Mouse (Mus musculus): Measurements from ENCODE around the gene B3gnt2. TPM values are rescaled to one million over a fixed set of nuclear protein-coding genes. Genes with fewer than 3 reads are reported as not detected.

Gene B3gnt2
- polyA plus RNA-seq, 1 experiment from 2014 or later = 6.9 TPM

DNA sequence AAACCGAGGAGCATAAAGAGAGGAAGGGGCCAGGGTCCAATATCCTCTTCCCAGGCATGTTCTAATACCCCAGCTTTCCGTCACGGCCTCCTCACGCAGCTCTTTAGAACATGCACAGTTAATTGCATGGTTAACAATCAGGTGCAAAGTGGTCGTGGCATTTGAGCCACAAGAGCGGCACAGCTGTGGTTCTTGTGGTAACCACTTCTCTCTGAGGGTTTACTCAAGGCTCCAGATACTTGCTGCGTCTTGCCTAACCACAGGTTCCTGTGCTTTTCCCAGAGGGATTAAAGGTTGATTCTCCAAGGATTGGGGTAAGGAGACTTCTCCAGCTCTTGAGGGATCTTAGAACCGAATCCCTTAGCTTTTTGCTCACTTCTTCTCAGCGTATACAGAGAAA, 30.5 kb upstream of the B3gnt2 start:
- Histone ChIP-seq H3K36me3 (ENCODE audit: control insufficient read depth, insufficient read depth) (no peaks in the 10 kb centered on the region), H3K4me1 (ENCODE audit: control insufficient read depth, insufficient read depth, low read length) (no peaks in the 10 kb centered on the region), H3K27me3 (ENCODE audit: control insufficient read depth, insufficient read depth, low read length) (no peaks in the 10 kb centered on the region), H3K4me2 (ENCODE audit: low read depth, low read length) (no peak overlapping the region), H3K9ac (ENCODE audit: low read length) (no peak overlapping the region), H3K4me3 (ENCODE audit: low read length) (no peak overlapping the region), H3K27ac (ENCODE audit: low read length) (no peak overlapping the region), H3K9me3 (replicated peaks; ENCODE audit: control insufficient read depth, low read length) (no peaks in the 10 kb centered on the region)
- no peak for ATAC-seq (replicated peaks; ENCODE audit: extremely low read depth, insufficient read depth, low FRiP score)
- WGBS = 68% methylated on average over 9 of the region's 9 CpGs

DNA sequence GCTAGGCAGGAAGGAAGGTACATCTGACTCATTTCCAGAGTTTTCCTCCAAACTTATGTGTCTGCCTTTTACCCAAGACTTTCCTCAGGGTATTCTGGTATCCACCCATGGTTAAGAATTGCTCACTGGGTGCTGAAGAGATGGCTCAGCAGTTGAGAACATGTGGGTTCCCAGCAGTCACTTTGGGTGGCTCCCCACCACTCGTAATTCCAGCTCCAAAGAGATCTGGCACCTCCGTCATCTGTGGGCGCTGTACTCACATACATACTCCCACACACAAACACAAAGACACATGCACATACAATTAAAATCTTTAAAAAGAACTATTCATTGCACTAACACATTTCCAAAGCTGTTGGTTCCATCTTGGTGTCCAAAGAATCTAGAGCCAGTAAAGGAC, 28.5 kb upstream of the B3gnt2 start:
- Histone ChIP-seq H3K27ac (ENCODE audit: low read length) (no peak overlapping the region), H3K4me2 (ENCODE audit: low read depth, low read length) (no peak overlapping the region), H3K4me3 (ENCODE audit: low read length) (no peak overlapping the region), H3K27me3 (ENCODE audit: control insufficient read depth, insufficient read depth, low read length) (no peaks in the 10 kb centered on the region), H3K9ac (ENCODE audit: low read length) (no peak overlapping the region), H3K9me3 (replicated peaks; ENCODE audit: control insufficient read depth, low read length) (no peaks in the 10 kb centered on the region), H3K36me3 (ENCODE audit: control insufficient read depth, insufficient read depth) (no peaks in the 10 kb centered on the region), H3K4me1 (ENCODE audit: control insufficient read depth, insufficient read depth, low read length) (no peaks in the 10 kb centered on the region)
- WGBS = 87% methylated on average over 3 of the region's 3 CpGs
- ATAC-seq (replicated peaks; ENCODE audit: extremely low read depth, insufficient read depth, low FRiP score) = no peak

DNA sequence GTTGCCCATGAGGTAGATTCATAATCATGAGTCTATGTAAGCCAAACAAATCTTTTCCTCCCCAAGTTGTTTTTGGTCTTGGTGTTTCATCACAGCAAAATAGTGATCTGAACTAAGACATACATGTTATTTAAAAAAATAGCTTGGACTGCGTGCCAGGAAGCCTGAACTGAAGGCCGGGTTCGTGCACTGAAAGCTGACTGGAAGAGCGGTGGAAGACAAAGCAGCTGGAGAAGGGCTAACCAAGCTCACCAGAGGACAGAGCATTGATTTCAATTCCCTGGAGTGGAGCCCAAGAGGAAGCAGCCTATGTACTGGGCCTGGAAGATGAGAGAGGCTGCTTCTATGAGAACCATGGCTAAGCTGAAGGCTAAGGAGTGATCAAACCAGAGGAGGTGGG, 26.2 kb upstream of the B3gnt2 start:
- H3K36me3 ChIP-seq (ENCODE audit: control insufficient read depth, insufficient read depth) = no peaks in the 10 kb centered on the region
- H3K9me3 ChIP-seq (replicated peaks; ENCODE audit: control insufficient read depth, low read length) = no peaks in the 10 kb centered on the region
- no peak for ATAC-seq (replicated peaks; ENCODE audit: extremely low read depth, insufficient read depth, low FRiP score)
- no peaks in the 10 kb centered on the region for H3K4me1 ChIP-seq (ENCODE audit: control insufficient read depth, insufficient read depth, low read length)
- no peak overlapping the region for H3K27ac ChIP-seq (ENCODE audit: low read length)
- WGBS = 83% methylated on average over 4 of the region's 4 CpGs
- H3K4me2 ChIP-seq (ENCODE audit: low read depth, low read length) = no peak overlapping the region
- H3K4me3 ChIP-seq (ENCODE audit: low read length) = no peak overlapping the region
- no peak overlapping the region for H3K9ac ChIP-seq (ENCODE audit: low read length)
- no peaks in the 10 kb centered on the region for H3K27me3 ChIP-seq (ENCODE audit: control insufficient read depth, insufficient read depth, low read length)

DNA sequence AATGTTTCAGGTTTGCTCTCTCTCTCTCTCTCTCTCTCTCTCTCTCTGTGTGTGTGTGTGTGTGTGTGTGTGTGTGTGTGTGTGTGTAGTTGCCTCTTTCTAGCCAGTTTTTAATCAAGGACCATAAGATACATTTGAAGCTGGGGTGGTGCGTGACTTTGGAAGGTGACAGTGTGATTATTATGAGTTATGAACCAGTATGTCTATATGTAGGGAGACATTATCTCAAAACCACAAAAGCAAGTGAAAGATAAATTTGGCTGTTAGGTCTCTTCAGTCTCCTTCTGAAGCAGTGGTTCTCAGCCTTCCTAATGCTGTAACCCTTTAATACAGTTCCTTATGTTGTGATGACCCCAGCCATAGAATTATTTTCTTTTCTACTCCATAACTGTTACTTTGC, 24.6 kb upstream of the B3gnt2 start:
- ATAC-seq (replicated peaks; ENCODE audit: extremely low read depth, insufficient read depth, low FRiP score) = no peak
- H3K4me1 ChIP-seq (ENCODE audit: control insufficient read depth, insufficient read depth, low read length) = no peaks in the 10 kb centered on the region
- WGBS = 95% methylated on average over 1 of the region's 1 CpGs

DNA sequence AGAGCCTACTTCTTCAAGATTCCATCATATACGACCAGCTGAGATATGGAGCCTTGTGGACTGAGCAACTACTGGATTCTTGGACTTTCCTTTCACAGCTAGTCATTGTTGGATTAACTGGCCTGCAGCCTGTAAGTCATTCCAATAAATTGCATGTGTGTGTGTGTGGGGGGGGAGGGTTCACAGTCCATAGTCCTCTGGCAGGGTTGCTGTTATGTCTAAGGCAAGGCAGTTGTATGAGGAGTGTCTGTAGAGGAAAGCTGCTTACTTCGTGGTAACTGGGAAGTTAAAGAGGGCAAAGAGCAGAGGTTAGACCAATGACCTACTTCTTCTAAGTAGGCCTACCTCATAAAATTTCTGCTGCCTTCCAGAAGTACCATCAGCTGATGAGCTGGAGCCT, 22.9 kb upstream of the B3gnt2 start:
- ATAC-seq (replicated peaks; ENCODE audit: extremely low read depth, insufficient read depth, low FRiP score) = no peak
- 77% methylated on average over 2 of the region's 2 CpGs for WGBS
- no peaks in the 10 kb centered on the region for H3K9me3 ChIP-seq (replicated peaks; ENCODE audit: control insufficient read depth, low read length)

More for the DNA sequence above, 24.6 kb upstream of the B3gnt2 start:
- H3K36me3 ChIP-seq (ENCODE audit: control insufficient read depth, insufficient read depth) = no peaks in the 10 kb centered on the region
- no peak overlapping the region for H3K9ac ChIP-seq (ENCODE audit: low read length)
- H3K9me3 ChIP-seq (replicated peaks; ENCODE audit: control insufficient read depth, low read length) = no peaks in the 10 kb centered on the region
- no peak overlapping the region for H3K4me3 ChIP-seq (ENCODE audit: low read length)
- no peaks in the 10 kb centered on the region for H3K27me3 ChIP-seq (ENCODE audit: control insufficient read depth, insufficient read depth, low read length)
- H3K27ac ChIP-seq (ENCODE audit: low read length) = no peak overlapping the region
- H3K4me2 ChIP-seq (ENCODE audit: low read depth, low read length) = no peak overlapping the region

DNA sequence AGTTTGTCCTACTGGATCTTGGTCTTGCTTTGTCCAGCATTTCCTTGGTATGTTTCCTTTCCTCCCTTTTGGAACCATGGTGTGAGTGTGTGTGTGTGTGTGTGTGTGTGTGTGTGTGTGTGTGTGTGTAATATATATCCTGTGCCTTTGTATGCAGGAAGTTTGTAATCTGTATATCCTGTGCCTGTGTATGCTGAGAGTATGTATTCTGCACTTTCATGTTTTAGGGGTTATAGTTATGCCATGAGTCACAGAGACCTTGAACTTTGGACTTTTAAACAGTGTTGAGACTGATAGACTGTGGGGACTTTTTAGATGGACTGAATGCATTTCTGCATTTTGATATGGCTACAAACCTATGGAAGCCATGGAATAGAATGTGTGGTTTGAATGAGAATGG, 22.2 kb upstream of the B3gnt2 start:
- no peak overlapping the region for H3K4me3 ChIP-seq (ENCODE audit: low read length)
- H3K9ac ChIP-seq (ENCODE audit: low read length) = no peak overlapping the region
- no peak overlapping the region for H3K4me2 ChIP-seq (ENCODE audit: low read depth, low read length)
- no peaks in the 10 kb centered on the region for H3K9me3 ChIP-seq (replicated peaks; ENCODE audit: control insufficient read depth, low read length)
- no peaks in the 10 kb centered on the region for H3K36me3 ChIP-seq (ENCODE audit: control insufficient read depth, insufficient read depth)
- H3K27me3 ChIP-seq (ENCODE audit: control insufficient read depth, insufficient read depth, low read length) = no peaks in the 10 kb centered on the region
- ATAC-seq (replicated peaks; ENCODE audit: extremely low read depth, insufficient read depth, low FRiP score) = no peak
- no peak overlapping the region for H3K27ac ChIP-seq (ENCODE audit: low read length)
- H3K4me1 ChIP-seq (ENCODE audit: control insufficient read depth, insufficient read depth, low read length) = no peaks in the 10 kb centered on the region

More for the DNA sequence above, 22.9 kb upstream of the B3gnt2 start:
- no peaks in the 10 kb centered on the region for H3K27me3 ChIP-seq (ENCODE audit: control insufficient read depth, insufficient read depth, low read length)
- H3K4me1 ChIP-seq (ENCODE audit: control insufficient read depth, insufficient read depth, low read length) = no peaks in the 10 kb centered on the region
- H3K9ac ChIP-seq (ENCODE audit: low read length) = no peak overlapping the region
- H3K4me3 ChIP-seq (ENCODE audit: low read length) = no peak overlapping the region
- no peaks in the 10 kb centered on the region for H3K36me3 ChIP-seq (ENCODE audit: control insufficient read depth, insufficient read depth)
- no peak overlapping the region for H3K4me2 ChIP-seq (ENCODE audit: low read depth, low read length)
- no peak overlapping the region for H3K27ac ChIP-seq (ENCODE audit: low read length)

DNA sequence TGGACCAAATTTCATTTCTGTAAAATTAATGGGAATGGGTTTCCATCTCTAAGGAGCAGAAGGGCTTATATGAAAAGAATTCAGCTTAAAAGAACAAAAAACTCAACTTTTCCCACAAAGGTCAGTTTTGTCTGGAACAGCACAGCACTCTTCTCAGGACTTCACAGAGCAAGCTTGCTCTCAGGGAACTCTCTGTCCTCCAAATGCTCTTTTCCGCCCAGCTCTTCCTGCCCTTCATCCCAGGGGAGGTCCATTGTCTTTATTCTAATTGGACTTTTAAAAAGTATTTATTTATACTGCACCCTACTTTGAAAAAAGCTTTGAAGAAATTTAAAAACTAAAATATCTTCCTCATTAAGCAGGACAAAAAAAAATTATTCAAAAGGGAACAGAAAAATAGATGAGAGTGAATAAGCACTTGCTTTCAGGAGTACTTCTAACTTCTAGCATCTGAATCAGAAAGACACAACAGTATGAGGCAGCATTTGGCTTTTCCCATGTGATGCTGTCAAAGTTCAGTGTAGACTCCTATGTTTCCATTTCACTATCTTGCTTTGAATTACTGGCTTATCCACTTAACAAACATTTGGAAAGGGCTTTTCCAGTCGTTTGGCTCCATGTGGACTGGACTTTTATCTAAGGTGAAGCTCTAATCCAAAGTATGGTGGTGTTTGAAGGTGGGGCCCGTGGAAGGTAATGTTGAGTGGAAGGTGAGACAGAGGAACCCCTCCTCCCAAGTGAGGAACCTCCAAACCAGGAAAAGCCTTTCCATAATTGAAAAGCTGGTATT, 19.8 kb upstream of the B3gnt2 start:
- Histone ChIP-seq H3K27me3 (ENCODE audit: control insufficient read depth, insufficient read depth, low read length) (no peaks in the 10 kb centered on the region), H3K4me1 (ENCODE audit: control insufficient read depth, insufficient read depth, low read length) (no peaks in the 10 kb centered on the region), H3K9me3 (replicated peaks; ENCODE audit: control insufficient read depth, low read length) (no peaks in the 10 kb centered on the region), H3K9ac (ENCODE audit: low read length) (no peak overlapping the region), H3K4me3 (ENCODE audit: low read length) (no peak overlapping the region), H3K36me3 (ENCODE audit: control insufficient read depth, insufficient read depth) (no peaks in the 10 kb centered on the region), H3K4me2 (ENCODE audit: low read depth, low read length) (no peak overlapping the region), H3K27ac (ENCODE audit: low read length) (no peak overlapping the region)
- no peak for ATAC-seq (replicated peaks; ENCODE audit: extremely low read depth, insufficient read depth, low FRiP score)
- 47% methylated on average over 3 of the region's 3 CpGs for WGBS

DNA sequence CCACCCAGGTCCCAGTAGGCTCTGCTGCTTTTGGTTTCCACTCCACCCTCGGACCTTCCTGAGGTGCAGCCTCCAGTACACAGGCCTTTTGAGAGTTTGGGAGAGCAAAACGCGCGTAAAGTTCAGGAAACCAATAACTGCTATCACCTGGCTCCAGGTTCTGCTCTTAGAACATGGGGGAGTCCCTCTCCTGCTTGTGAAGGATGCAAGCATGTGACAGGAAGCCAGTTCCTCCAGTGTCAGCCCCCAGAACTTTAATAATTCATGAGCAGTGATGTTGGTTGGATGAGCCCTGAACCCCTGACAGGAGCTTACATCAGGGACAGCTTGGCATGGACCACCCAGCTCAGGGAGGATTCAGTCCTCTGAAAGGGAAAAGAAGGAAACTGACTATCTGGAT, 18.9 kb upstream of the B3gnt2 start:
- WGBS = 83% methylated on average over 4 of the region's 4 CpGs

DNA sequence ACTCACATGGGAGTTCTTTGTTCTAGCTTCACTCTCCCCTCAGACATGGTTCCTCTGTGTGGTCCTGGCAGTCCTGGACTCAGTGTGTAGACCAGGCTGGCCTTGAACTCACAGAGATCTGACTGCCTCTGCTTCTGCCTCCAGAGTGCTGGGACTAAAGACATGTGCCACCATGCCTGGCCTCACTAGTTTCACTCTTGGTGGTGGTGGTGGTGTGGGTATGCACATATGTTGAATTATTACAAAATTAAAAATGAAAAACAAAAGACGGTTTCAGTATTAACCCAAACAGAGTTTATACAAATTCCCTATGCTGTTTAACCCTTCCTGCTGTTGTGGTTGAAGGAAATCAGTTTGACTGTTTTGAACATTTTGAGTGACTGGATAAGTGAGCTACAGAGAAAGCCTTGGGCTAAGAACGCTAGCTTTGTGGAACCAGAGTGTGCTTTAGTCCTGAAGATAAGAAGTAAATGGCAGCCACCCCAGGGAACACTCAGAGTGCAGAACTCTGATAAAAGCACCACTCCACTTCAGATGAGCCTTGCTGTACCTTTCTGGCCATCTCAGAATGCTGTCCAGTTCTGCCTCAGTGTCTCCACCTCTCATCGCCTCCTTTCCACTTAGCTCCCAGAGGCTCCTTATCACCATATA, 16.0 kb upstream of the B3gnt2 start:
- peaks cover 3% of the 10 kb centered on the region; the same call in 1 of the 2 replicates for H3K4me1 ChIP-seq (ENCODE audit: control insufficient read depth, insufficient read depth, low read length)
- H3K9ac ChIP-seq (ENCODE audit: low read length) = no peak overlapping the region
- no peak overlapping the region for H3K4me3 ChIP-seq (ENCODE audit: low read length)
- no peaks in the 10 kb centered on the region for H3K36me3 ChIP-seq (ENCODE audit: control insufficient read depth, insufficient read depth)
- no peak for ATAC-seq (replicated peaks; ENCODE audit: extremely low read depth, insufficient read depth, low FRiP score)
- no peaks in the 10 kb centered on the region for H3K27me3 ChIP-seq (ENCODE audit: control insufficient read depth, insufficient read depth, low read length)
- WGBS = 62% methylated on average over 3 of the region's 3 CpGs
- H3K9me3 ChIP-seq (replicated peaks; ENCODE audit: control insufficient read depth, low read length) = no peaks in the 10 kb centered on the region
- no peak overlapping the region for H3K27ac ChIP-seq (ENCODE audit: low read length)
- no peak overlapping the region for H3K4me2 ChIP-seq (ENCODE audit: low read depth, low read length)

More for the DNA sequence above, 18.9 kb upstream of the B3gnt2 start:
- H3K4me2 ChIP-seq (ENCODE audit: low read depth, low read length) = no peak overlapping the region
- ATAC-seq (replicated peaks; ENCODE audit: extremely low read depth, insufficient read depth, low FRiP score) = no peak
- H3K9ac ChIP-seq (ENCODE audit: low read length) = no peak overlapping the region
- H3K27ac ChIP-seq (ENCODE audit: low read length) = no peak overlapping the region
- H3K4me3 ChIP-seq (ENCODE audit: low read length) = no peak overlapping the region
- H3K36me3 ChIP-seq (ENCODE audit: control insufficient read depth, insufficient read depth) = no peaks in the 10 kb centered on the region
- no peaks in the 10 kb centered on the region for H3K27me3 ChIP-seq (ENCODE audit: control insufficient read depth, insufficient read depth, low read length)
- H3K4me1 ChIP-seq (ENCODE audit: control insufficient read depth, insufficient read depth, low read length) = no peaks in the 10 kb centered on the region
- no peaks in the 10 kb centered on the region for H3K9me3 ChIP-seq (replicated peaks; ENCODE audit: control insufficient read depth, low read length)

Data from heart, embryonic 16.5 days (tissue).